Mouse (Mus musculus) forebrain, embryonic 14.5 days (tissue): ENCODE measurements around the gene Aldh16a1. TPM values are rescaled to one million over a fixed set of nuclear protein-coding genes. Genes with fewer than 3 reads are reported as not detected.
"Not testable (repeated sequence)": the region's sequence is repeated elsewhere in the genome, so short reads cannot be mapped to it uniquely, and the experiment has no call there.

Experiments used
- ATAC-seq: fragments of 200-750 bp; cut with Nextera tagmentation; 2 replicates; pipeline ENCODE4 v1.8.0; 2017; ENCODE audit warnings: mild to moderate bottlenecking, moderate library complexity
- DNase-seq: peaks from one replicate; pipeline ENCODE4 v3.0.0-alpha.2; 2015; ENCODE audit warnings: low spot score
- H3K27ac ChIP-seq: fragments of 300-500 bp; sonication (generic); 2 replicates; pipeline ENCODE4 v1.5.1; 2014; ENCODE audit warnings: low read depth, mild to moderate bottlenecking, control low read depth, low read length, moderate library complexity
- H3K27me3 ChIP-seq: fragments of 300-500 bp; sonication (generic); replicated peaks from 2 replicates; pipeline ENCODE4 v1.6.1; 2014; ENCODE audit warnings: low read length, control low read depth, mixed read lengths; ENCODE audit not compliant: control insufficient read depth, insufficient read depth
- H3K36me3 ChIP-seq: fragments of 300-500 bp; sonication (generic); 2 replicates; pipeline ENCODE4 v1.6.1; 2014; ENCODE audit warnings: low read length, control low read depth; ENCODE audit not compliant: control insufficient read depth, insufficient read depth
- H3K4me1 ChIP-seq: fragments of 300-500 bp; sonication (generic); 2 replicates; pipeline ENCODE4 v1.6.1; 2014; ENCODE audit warnings: antibody characterized with exemption, low read length, control low read depth; ENCODE audit not compliant: control insufficient read depth, insufficient read depth
- H3K4me2 ChIP-seq: fragments of 300-500 bp; sonication (generic); 2 replicates; pipeline ENCODE4 v1.6.1; 2014; ENCODE audit warnings: mild to moderate bottlenecking, control low read depth, low read length
- H3K4me3 ChIP-seq: fragments of 300-500 bp; sonication (generic); 2 replicates; pipeline ENCODE4 v1.5.1; 2014; ENCODE audit warnings: low read depth, low read length, control low read depth
- H3K9ac ChIP-seq: fragments of 300-500 bp; sonication (generic); 2 replicates; pipeline ENCODE4 v1.6.1; 2014; ENCODE audit warnings: mild to moderate bottlenecking, low read length, control low read depth, moderate library complexity
- H3K9me3 ChIP-seq: fragments of 300-500 bp; sonication (generic); replicated peaks from 2 replicates; pipeline ENCODE4 v1.6.1; 2016; ENCODE audit warnings: low read length, control low read depth, mixed read lengths; ENCODE audit not compliant: control insufficient read depth
- WGBS: fragments of 180-500 bp; shearing (Covaris S2); extraction: QIAGEN DNeasy Blood & Tissue Kit; methylation state at CpG from one replicate; pipeline ENCODE4 v1.1.7; 2014; 5-methylcytosine and 5-hydroxymethylcytosine counted together
- polyA plus RNA-seq: library from polyadenylated mRNA; unstranded; fragments of >200 nt; fragmentation: Nextera tagmentation; extraction: Ambion mirVana; gene quantifications from 2 replicates; pipeline ENCODE4 v1.2.1, GENCODE M21; 2014

Aldh16a1 gene
- polyA plus RNA-seq, 1 experiment from 2014 or later = 26.8 TPM

- Histone ChIP-seq H3K27me3 (no peaks in the 10 kb centered on the region), H3K36me3 (peaks cover 29% of the 10 kb centered on the region), H3K9me3 (peaks cover 3% of the 10 kb centered on the region; the same call in 1 of the 2 replicates), H3K4me3 (peak overlapping the region; percentile 97), H3K4me1 (peaks cover 7% of the 10 kb centered on the region; the same call in 1 of the 2 replicates), H3K4me2 (peak overlapping the region; percentile 75), H3K27ac (peak overlapping the region; percentile 94), H3K9ac (peak overlapping the region; percentile 81)
- under 1% methylated on average over 17 of the region's 17 CpGs for WGBS
- no peak for DNase-seq
- no peak for ATAC-seq
These were observed 25.1 kb downstream of the Aldh16a1 start for GRCm38 (mm10) chr7:45129318-45129717.

- peak; percentile 93 for ATAC-seq
These were observed 25.6 kb downstream of the Aldh16a1 start, which contains the start of gene Rpl13a for GRCm38 (mm10) chr7:45128624-45129246. Gene Rpl13a, minus strand, starts transcription at chr7:45128761.

GRCm38 (mm10) chr7:45127700-45128224 is 26.6 kb downstream of the Aldh16a1 start:
- ATAC-seq (no peak), DNase-seq (no peak)
- H3K4me2 ChIP-seq = peak overlapping the region; percentile 94
- H3K27ac ChIP-seq = peak overlapping the region; percentile 94
- H3K4me1 ChIP-seq = peaks cover 14% of the 10 kb centered on the region; the same call in 1 of the 2 replicates
- H3K9me3 ChIP-seq = no peaks in the 10 kb centered on the region
- H3K27me3 ChIP-seq = no peaks in the 10 kb centered on the region
- H3K9ac ChIP-seq = peak overlapping the region; percentile 100
- H3K4me3 ChIP-seq = peak overlapping the region; percentile 97
- WGBS = 2% methylated on average over 6 of the region's 6 CpGs
- H3K36me3 ChIP-seq = peaks cover 34% of the 10 kb centered on the region

More at GRCm38 (mm10) chr7:45128624-45129246, 25.6 kb downstream of the Aldh16a1 start, which contains the start of gene Rpl13a:
- H3K9ac ChIP-seq = peak within 1 kb of the TSS; percentile 100
- peak within 1 kb of the TSS; percentile 94 for H3K4me2 ChIP-seq
- H3K4me3 ChIP-seq = peak within 1 kb of the TSS; percentile 97
- peak; percentile 100 for DNase-seq
- H3K4me1 ChIP-seq = peaks cover 7% of the 10 kb centered on the region; the same call in 1 of the 2 replicates
- peaks cover 3% of the 10 kb centered on the region; the same call in 1 of the 2 replicates for H3K9me3 ChIP-seq
- peaks cover 29% of the 10 kb centered on the region for H3K36me3 ChIP-seq
- peak within 1 kb of the TSS; percentile 94 for H3K27ac ChIP-seq
- under 1% methylated on average over 48 of the region's 48 CpGs for WGBS
- no peaks in the 10 kb centered on the region for H3K27me3 ChIP-seq

GRCm38 (mm10) chr7:45126844-45127699 is 27.3 kb downstream of the Aldh16a1 start:
- WGBS = 45% methylated on average over 21 of the region's 21 CpGs
- Histone ChIP-seq H3K27ac (peak overlapping the region; percentile 94; the same call in 1 of the 2 replicates), H3K4me1 (peaks cover 14% of the 10 kb centered on the region; the same call in 1 of the 2 replicates)

GRCm38 (mm10) chr7:45126147-45126843 is 28.1 kb downstream of the Aldh16a1 start:
- Histone ChIP-seq H3K4me1 (peaks cover 14% of the 10 kb centered on the region; the same call in 1 of the 2 replicates), H3K36me3 (peaks cover 49% of the 10 kb centered on the region), H3K9ac (peak overlapping the region; percentile 100), H3K27ac (no peak overlapping the region), H3K4me3 (peak overlapping the region; percentile 97; the same call in 1 of the 2 replicates), H3K27me3 (no peaks in the 10 kb centered on the region), H3K9me3 (no peaks in the 10 kb centered on the region), H3K4me2 (peak overlapping the region; percentile 94)
- whole genome bisulfite sequencing = 79% methylated on average over 17 of the region's 17 CpGs
- DNase-seq (no peak), ATAC-seq (no peak)

More at GRCm38 (mm10) chr7:45126844-45127699, 27.3 kb downstream of the Aldh16a1 start:
- no peak for DNase-seq
- Histone ChIP-seq H3K4me3 (peak overlapping the region; percentile 97), H3K4me2 (peak overlapping the region; percentile 94), H3K27me3 (no peaks in the 10 kb centered on the region), H3K9me3 (no peaks in the 10 kb centered on the region), H3K9ac (peak overlapping the region; percentile 100), H3K36me3 (peaks cover 41% of the 10 kb centered on the region)
- ATAC-seq = no peak

GRCm38 (mm10) chr7:45125649-45126048 is 28.7 kb downstream of the Aldh16a1 start:
- H3K9ac ChIP-seq, H3K4me2 ChIP-seq, H3K4me3 ChIP-seq, H3K9me3 ChIP-seq, ATAC-seq, H3K27me3 ChIP-seq, DNase-seq: not testable (repeated sequence)
- WGBS = 62% methylated on average over 5 of the region's 5 CpGs
- Histone ChIP-seq H3K27ac (0 out of 2 replicates have a peak overlapping the region, but pooled peaks have one; percentile 84), H3K36me3 (peaks cover 56% of the 10 kb centered on the region), H3K4me1 (peaks cover 14% of the 10 kb centered on the region; the same call in 1 of the 2 replicates)

GRCm38 (mm10) chr7:45125144-45125600 is 29.2 kb downstream of the Aldh16a1 start:
- peak overlapping the region; percentile 48 for H3K4me2 ChIP-seq
- 20% methylated on average over 7 of the region's 7 CpGs for WGBS
- peak overlapping the region; percentile 84; the same call in 1 of the 2 replicates for H3K27ac ChIP-seq
- H3K36me3 ChIP-seq = peaks cover 60% of the 10 kb centered on the region
- H3K4me3 ChIP-seq = peak overlapping the region; percentile 88; the same call in 1 of the 2 replicates
- H3K4me1 ChIP-seq = peaks cover 14% of the 10 kb centered on the region; the same call in 1 of the 2 replicates
- ATAC-seq (no peak), DNase-seq (peak; percentile 64)
- H3K9me3 ChIP-seq = no peaks in the 10 kb centered on the region
- H3K27me3 ChIP-seq = no peaks in the 10 kb centered on the region
- no peak overlapping the region for H3K9ac ChIP-seq
